Mouse (Mus musculus): ENCODE data around the gene Arl8b.

Arl8b gene

GRCm38 (mm10) chr6:108781865-108782264 lies 1.0 kb upstream of the Arl8b start:
- in situ Hi-C loops (cut with MboI; ENCODE audit: low pct_unique_long_range_greater_than_20kb in 1 of 2, low sequenced_read_pairs in 2 of 2, unreplicated experiment in 1 of 2), result no loop called here

DNA sequence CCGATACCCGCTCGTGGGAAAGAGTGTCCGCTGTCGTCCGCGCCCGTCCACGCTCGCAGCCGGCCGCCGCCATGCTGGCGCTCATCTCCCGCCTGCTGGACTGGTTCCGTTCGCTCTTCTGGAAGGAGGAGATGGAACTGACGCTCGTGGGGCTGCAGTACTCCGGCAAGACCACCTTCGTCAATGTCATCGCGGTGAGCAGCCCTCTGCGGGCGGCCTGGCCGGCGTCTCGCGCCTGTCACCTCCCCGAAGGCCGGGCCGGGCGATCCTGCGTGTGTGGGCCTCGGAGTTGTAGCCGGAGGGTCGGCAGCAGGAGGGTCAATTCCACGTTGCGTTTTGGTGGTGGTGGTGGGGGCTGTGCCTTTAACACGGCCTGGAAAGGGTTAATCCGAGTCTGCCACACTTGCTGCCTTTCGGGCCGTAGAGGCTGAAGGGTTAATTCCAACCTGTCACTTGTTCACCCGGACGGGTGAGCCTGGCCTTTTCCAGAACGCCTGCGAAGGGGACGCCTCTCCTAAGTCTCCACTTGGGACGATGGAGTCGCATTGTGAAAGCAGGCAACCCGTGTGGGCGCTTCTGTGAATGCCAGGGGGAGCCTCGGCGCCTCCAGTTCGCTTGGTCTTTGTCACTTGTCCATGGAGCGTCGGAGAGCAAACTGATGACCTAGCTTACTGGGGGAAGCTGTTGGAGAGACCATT lies 434 bp downstream of the Arl8b start:
- in situ Hi-C loops (cut with MboI; ENCODE audit: low pct_unique_long_range_greater_than_20kb in 1 of 2, low sequenced_read_pairs in 2 of 2, unreplicated experiment in 1 of 2), result no loop called here

DNA sequence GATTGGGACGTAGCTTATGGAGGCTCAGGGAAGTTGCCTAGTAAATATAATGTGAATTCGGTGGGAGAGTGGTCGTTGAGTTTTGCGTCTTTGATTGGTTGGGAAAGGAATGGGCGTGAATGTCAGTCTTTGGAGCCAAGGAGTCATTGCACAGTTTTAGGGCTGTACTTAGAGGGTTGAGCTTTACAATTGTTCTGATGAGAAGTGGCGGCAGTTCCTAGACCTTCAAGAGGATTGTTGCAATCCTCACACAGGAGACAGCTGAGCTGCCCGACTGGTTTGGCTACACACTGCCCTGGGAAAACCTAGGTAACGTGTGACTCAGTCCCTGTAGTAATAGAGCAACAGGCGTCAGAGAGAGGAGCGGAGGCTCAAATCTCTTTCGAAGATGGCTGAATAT lies 1.2 kb downstream of the Arl8b start:
- in situ Hi-C loops (cut with MboI; ENCODE audit: low pct_unique_long_range_greater_than_20kb in 1 of 2, low sequenced_read_pairs in 2 of 2, unreplicated experiment in 1 of 2), result no loop called here

DNA sequence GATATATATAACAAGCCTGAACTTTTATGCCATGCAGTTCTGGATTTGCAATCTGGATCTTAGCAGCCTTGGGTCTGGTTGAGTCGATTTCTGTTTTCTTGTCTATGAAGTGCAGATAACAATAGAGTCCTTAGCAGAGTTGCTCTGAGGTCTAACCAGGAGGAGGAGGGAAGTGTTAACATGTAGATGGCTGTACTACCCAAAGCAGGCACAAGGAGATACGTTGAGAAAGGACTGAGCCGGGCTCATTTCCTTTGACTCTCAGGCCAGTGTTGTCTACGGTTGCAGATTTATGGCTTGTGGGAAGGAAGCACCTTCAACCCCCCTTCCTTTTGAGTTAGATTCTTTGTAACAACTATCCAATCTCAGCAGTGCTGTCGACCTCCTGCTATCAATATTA lies 1.9 kb downstream of the Arl8b start:
- in situ Hi-C loops (cut with MboI; ENCODE audit: low pct_unique_long_range_greater_than_20kb in 1 of 2, low sequenced_read_pairs in 2 of 2, unreplicated experiment in 1 of 2), result no loop called here

DNA sequence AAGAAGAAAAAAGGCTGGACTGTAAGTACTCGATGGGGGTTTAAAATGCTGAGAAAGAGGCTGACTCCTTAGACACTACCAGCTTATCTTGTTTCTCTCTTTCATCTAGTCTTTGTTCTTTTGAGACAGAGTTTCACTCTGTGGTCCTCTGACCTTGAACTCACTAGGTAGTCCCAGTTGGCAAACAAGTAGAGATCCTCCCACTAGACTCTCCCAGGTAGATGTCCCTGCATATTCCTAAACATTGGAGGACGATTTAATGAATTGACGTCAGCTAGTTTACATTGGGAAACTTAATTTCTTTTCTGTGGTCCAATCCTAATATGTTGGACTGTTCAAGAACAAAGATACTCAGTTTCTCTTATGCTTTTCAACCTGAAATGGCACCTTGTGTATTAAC lies 2.7 kb downstream of the Arl8b start:
- in situ Hi-C loops (cut with MboI; ENCODE audit: low pct_unique_long_range_greater_than_20kb in 1 of 2, low sequenced_read_pairs in 2 of 2, unreplicated experiment in 1 of 2), result no loop called here

DNA sequence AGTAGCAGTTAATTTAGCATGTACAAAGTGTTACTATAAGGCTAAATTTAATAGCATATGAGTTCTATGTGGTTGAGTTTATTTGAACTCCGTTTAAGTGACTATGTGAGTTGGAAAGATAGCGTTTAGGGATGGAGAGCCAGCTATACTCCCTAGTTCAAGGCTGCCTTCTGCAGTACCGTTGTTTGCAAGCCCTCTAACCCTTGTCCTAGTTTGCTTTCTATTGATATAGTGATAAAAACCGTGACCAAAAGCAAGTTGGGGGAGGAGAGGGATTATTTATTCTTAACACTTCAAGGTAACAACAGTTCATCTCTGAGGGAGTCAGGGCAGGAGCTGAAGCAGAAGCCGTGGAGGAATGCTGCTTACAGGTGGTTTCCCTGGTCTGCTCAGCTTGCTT lies 8.6 kb downstream of the Arl8b start:
- in situ Hi-C loops (cut with MboI; ENCODE audit: low pct_unique_long_range_greater_than_20kb in 1 of 2, low sequenced_read_pairs in 2 of 2, unreplicated experiment in 1 of 2), result no loop called here

DNA sequence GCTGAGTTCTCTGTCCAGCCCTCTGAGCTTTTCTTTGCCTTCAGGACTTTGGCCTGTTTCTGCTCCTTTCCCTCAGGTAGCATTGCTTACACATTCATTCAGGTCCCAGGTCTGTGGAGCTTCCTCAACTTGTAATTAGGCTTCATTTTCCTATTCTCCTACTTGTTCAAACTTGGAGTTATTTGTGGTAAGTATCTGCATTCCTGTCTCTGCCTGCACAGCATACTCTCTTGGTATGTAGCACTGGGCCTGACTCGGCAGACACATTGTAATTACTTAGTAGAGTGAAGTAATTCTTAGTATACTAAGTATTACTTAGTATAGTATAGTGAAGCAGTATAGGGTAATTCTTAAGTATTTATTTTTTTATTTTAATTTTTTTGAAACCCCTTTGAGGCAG lies 13.0 kb downstream of the Arl8b start:
- in situ Hi-C loops (cut with MboI; ENCODE audit: low pct_unique_long_range_greater_than_20kb in 1 of 2, low sequenced_read_pairs in 2 of 2, unreplicated experiment in 1 of 2), result no loop called here

GRCm38 (mm10) chr6:108796706-108797105 lies 13.8 kb downstream of the Arl8b start:
- in situ Hi-C loops (cut with MboI; ENCODE audit: low pct_unique_long_range_greater_than_20kb in 1 of 2, low sequenced_read_pairs in 2 of 2, unreplicated experiment in 1 of 2), result no loop called here

- in situ Hi-C loops (cut with MboI; ENCODE audit: low pct_unique_long_range_greater_than_20kb in 1 of 2, low sequenced_read_pairs in 2 of 2, unreplicated experiment in 1 of 2), result no loop called here
These were observed 22.3 kb downstream of the Arl8b start for GRCm38 (mm10) chr6:108805194-108805593.

DNA sequence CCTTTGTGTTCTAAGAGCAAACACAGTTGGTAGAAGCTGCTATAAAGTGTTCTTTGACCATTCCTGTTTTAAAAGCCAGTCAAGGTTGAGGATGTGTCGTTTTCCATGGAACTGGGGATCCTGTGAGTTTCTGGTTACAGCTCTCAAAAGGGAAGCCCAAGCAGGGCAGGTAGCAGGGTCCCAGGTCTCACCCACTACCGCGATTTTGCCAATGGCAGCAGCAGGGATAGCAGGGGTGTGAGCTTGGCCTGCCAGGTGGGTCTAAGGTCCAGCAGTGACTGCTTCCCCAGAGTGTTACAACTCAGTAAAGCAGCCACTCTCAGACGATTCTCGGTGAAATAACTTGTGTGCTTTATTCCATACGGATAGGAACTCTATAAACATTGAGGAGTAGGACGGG lies 23.0 kb downstream of the Arl8b start:
- in situ Hi-C loops (cut with MboI; ENCODE audit: low pct_unique_long_range_greater_than_20kb in 1 of 2, low sequenced_read_pairs in 2 of 2, unreplicated experiment in 1 of 2), result no loop called here

GRCm38 (mm10) chr6:108807446-108807845 lies 24.5 kb downstream of the Arl8b start:
- in situ Hi-C loops (cut with MboI; ENCODE audit: low pct_unique_long_range_greater_than_20kb in 1 of 2, low sequenced_read_pairs in 2 of 2, unreplicated experiment in 1 of 2), result no loop called here

- in situ Hi-C loops (cut with MboI; ENCODE audit: low pct_unique_long_range_greater_than_20kb in 1 of 2, low sequenced_read_pairs in 2 of 2, unreplicated experiment in 1 of 2), result no loop called here
These were observed 25.9 kb downstream of the Arl8b start for GRCm38 (mm10) chr6:108808786-108809185.

DNA sequence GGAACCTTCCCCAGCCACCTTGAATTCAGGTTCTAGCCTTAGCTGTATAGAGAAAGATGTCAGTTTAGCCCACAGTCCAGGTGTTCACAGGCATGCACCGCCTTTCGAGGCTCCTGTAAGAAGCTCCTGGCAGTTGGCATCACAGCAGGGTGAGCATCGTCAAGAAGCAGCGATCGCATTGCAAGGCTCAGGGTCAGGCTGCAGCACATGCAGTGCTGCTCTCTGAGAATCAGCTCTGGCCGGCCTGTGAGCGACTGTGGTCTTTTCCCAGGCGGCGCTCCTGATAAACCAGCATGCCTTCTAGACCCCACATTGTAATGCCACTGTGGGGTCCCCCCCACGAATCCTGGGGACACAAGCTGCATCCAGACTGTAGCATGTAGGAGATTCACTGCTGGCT lies 27.3 kb downstream of the Arl8b start:
- in situ Hi-C loops (cut with MboI; ENCODE audit: low pct_unique_long_range_greater_than_20kb in 1 of 2, low sequenced_read_pairs in 2 of 2, unreplicated experiment in 1 of 2), result no loop called here

DNA sequence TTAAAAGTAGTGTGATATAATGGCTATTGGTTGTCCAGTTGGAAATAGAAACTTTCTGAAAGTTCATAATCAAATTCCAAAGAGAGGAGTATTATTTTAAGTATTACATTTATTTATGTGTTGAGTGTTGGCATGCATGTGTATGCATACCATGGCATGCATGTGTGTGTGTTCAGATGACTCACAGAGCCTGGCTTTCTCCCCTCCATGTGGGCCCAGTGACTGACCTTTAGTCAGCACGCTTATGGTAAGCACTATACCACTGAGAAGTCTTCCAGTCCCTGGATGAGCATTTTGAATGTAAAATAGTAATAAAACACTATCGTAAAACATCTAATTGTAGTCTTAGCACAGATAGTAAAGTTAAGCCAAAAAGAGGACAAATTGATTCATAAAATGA lies 29.2 kb downstream of the Arl8b start:
- in situ Hi-C loops (cut with MboI; ENCODE audit: low pct_unique_long_range_greater_than_20kb in 1 of 2, low sequenced_read_pairs in 2 of 2, unreplicated experiment in 1 of 2), result no loop called here

GRCm38 (mm10) chr6:108817510-108817909 lies 34.6 kb downstream of the Arl8b start:
- in situ Hi-C loops (cut with MboI; ENCODE audit: low pct_unique_long_range_greater_than_20kb in 1 of 2, low sequenced_read_pairs in 2 of 2, unreplicated experiment in 1 of 2), result no loop called here

DNA sequence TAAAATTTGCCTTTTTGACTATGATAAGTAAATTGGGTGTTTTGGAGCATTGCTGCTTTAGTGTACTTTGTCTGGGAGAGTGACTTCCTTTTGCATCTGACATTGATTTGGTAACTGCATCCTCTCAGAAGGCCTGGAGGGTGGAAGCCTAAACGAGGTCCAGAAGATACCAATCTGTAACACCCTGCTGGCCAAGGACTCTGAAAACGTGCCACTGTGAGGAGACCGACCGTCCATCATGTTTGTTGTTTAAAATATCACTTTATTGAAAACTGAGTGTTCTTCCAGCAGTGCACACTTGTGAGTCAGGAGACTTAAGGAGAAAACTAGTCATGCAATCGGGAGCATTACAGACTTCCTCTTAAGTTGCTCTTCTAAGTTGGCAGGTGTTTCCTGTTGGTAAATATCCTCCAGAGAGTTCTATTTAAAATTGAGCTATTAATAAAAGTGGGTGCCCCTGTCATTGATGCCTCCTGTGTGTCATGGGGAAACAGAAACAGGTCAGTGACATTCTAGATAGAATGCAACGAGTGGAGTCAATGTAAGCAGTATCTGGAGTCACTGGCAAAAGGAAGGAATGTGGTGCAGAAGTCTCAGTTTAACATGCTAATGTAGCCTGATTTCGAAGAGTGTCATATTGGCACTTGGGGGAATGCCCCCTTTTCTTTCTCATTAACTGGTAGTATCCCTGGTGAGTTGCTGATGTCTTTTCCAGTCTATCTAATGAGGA lies 42.1 kb downstream of the Arl8b start:
- in situ Hi-C loops (cut with MboI; ENCODE audit: low pct_unique_long_range_greater_than_20kb in 1 of 2, low sequenced_read_pairs in 2 of 2, unreplicated experiment in 1 of 2), result no loop called here

DNA sequence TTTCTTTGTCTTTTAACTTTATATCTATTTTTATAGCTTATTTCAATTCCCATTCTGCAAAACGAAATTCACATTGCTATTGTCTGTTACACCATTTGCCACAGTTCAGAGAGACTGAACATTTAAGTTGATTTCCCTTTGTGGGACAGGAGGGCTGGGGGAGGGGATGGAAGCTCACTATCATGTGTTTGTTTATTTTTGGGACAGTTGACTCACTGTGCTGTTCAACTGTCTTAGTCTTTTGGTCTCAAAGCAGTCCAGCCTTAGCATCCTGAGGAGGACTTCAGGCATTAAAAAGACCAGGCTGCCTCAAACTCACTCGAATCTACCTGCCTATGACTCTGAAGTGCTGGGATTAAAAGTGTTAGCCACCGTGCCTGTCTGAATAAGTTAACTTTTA lies 43.2 kb downstream of the Arl8b start:
- in situ Hi-C loops (cut with MboI; ENCODE audit: low pct_unique_long_range_greater_than_20kb in 1 of 2, low sequenced_read_pairs in 2 of 2, unreplicated experiment in 1 of 2), result no loop called here

DNA sequence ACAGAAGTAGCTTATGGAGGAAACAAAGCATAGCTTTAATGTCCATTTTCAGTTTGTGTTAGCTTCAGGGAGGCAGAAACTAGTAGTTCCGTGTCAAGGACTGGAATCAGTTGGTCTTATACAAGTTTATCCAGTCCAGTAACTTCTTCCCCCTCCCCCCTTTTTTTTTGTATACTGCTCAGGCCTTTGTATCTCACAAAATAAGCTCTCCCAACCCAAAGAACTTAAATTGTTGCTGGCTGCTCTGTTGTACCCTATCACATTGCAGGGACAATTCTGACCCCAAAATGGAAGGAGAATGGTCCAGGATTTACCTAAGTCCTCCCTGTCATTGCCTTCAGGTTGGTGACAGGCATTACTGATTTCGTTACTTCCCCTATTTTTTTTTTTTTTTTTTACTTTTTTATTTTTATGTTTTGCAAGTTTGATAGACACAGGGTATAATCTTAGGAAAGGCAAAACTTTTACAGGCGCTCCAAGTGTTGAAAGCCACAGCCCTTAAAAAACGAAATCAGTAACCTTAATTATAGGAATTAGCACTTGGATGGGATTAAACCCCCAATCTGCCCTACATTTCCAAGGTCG lies 44.5 kb downstream of the Arl8b start:
- in situ Hi-C loops (cut with MboI; ENCODE audit: low pct_unique_long_range_greater_than_20kb in 1 of 2, low sequenced_read_pairs in 2 of 2, unreplicated experiment in 1 of 2), result no loop called here

DNA sequence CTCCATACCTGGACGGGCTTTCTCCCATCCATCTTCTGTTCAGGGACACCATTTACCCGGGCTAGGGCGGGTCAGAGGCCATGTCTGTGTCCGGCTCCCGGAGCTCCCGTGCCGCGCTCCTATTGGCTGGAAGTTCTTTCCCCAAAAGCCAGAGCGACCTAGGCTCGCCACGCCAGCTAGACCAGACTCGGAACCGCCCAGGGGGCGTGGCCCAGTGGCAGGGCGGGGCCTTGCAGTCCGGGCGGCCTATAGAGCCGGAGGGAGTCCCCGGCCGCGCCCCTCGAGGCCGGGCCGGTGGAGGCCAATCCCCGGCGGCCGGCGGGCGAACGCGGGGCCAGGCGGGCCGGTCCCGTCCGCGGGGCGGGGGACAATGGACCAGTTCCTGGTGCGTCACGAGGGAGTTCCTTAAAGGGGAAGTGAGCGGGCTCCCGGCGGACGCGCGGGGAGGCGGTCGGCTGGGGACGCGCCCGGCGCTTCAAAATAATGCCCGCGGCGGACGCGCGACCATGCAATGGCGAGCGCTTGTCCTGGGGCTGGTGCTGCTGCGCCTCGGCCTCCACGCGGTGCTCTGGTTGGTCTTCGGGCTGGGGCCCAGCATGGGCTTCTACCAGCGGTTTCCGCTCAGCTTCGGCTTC lies 45.5 kb downstream of the Arl8b start, which contains the start of gene Edem1:
Gene Edem1 (plus strand): TSS at position 408 of the 635 bp plus-strand sequence.
- in situ Hi-C loops (cut with MboI; ENCODE audit: low pct_unique_long_range_greater_than_20kb in 1 of 2, low sequenced_read_pairs in 2 of 2, unreplicated experiment in 1 of 2), result no loop called here

Measured in mouse embryonic stem cell (cell line).